Mouse (Mus musculus) forebrain, embryonic 13.5 days (tissue): Measurements from ENCODE around the gene Chad. TPM values are rescaled to one million over a fixed set of nuclear protein-coding genes. Genes with fewer than 3 reads are reported as not detected.
A peak's percentile ranks its signal among the peaks of the same experiment; 100 is the strongest.

Source experiments
- ATAC-seq: fragments of 200-750 bp; cut with Nextera tagmentation; 2 replicates; pipeline ENCODE4 v1.8.0; 2017
- H3K27ac ChIP-seq: fragments of 300-500 bp; sonication (generic); 2 replicates; pipeline ENCODE4 v1.5.1; 2015; ENCODE audit warnings: inconsistent platforms, mild to moderate bottlenecking, moderate library complexity
- H3K27me3 ChIP-seq: fragments of 300-500 bp; sonication (generic); 2 replicates; pipeline ENCODE4 v1.6.1; 2015; ENCODE audit warnings: mild to moderate bottlenecking, inconsistent platforms
- H3K36me3 ChIP-seq: fragments of 300-500 bp; sonication (generic); 2 replicates; pipeline ENCODE4 v1.6.1; 2015; ENCODE audit warnings: mild to moderate bottlenecking, inconsistent platforms; ENCODE audit not compliant: poor library complexity, severe bottlenecking
- H3K4me1 ChIP-seq: fragments of 300-500 bp; sonication (generic); 2 replicates; pipeline ENCODE4 v1.6.1; 2015; ENCODE audit warnings: inconsistent platforms
- H3K4me2 ChIP-seq: fragments of 300-500 bp; sonication (generic); 2 replicates; pipeline ENCODE4 v1.6.1; 2015; ENCODE audit warnings: inconsistent platforms, mild to moderate bottlenecking, moderate library complexity
- H3K4me3 ChIP-seq: fragments of 300-500 bp; sonication (generic); 2 replicates; pipeline ENCODE4 v1.5.1; 2015; ENCODE audit warnings: mild to moderate bottlenecking, inconsistent platforms
- H3K9ac ChIP-seq: fragments of 300-500 bp; sonication (generic); 2 replicates; pipeline ENCODE4 v1.6.1; 2015; ENCODE audit warnings: mild to moderate bottlenecking, inconsistent platforms
- H3K9me3 ChIP-seq: fragments of 300-500 bp; sonication (generic); replicated peaks from 2 replicates; pipeline ENCODE4 v1.6.1; 2016; ENCODE audit warnings: inconsistent platforms
- WGBS: fragments of 180-500 bp; shearing (Covaris S2); methylation state at CpG from one replicate; pipeline ENCODE4 v1.1.7; 2015; 5-methylcytosine and 5-hydroxymethylcytosine counted together
- polyA plus RNA-seq: library from polyadenylated mRNA; unstranded; fragments of >200 nt; fragmentation: Nextera tagmentation; extraction: Ambion mirVana; gene quantifications from 2 replicates; pipeline ENCODE4 v1.2.1, GENCODE M21; 2015

Chad gene
- polyA plus RNA-seq, 1 experiment from 2014 or later, result 0.19 TPM

DNA sequence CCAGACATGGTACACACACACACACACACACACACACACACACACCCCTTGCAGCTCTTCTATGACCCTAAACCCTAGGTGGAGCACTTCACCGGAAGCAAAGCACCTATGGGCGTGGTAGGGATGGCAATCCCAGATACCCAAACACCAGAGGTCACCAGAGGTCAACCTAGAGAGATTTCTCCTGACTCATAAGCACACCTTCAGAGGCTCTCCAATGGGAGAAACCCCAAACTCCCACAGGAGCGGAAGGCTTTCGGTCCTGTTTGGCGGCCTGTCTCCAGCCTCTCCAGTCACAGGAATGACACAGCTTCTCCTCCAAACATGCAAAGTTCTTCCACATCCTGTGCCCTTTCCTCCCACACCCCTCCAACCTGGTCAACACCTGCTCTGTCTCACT is 18.5 kb upstream of the Chad start:
- Histone ChIP-seq H3K36me3 (0 out of 2 replicates have a peak, but pooled peaks cover 8% of the 10 kb centered on the region), H3K4me2 (no peak overlapping the region), H3K4me3 (no peak overlapping the region), H3K4me1 (peaks cover 16% of the 10 kb centered on the region), H3K27me3 (no peaks in the 10 kb centered on the region), H3K9me3 (no peaks in the 10 kb centered on the region), H3K9ac (no peak overlapping the region), H3K27ac (no peak overlapping the region)
- no peak for ATAC-seq
- WGBS, result 94% methylated on average over 5 of the region's 5 CpGs

GRCm38 (mm10) chr11:94547271-94547670 is 17.6 kb upstream of the Chad start:
- H3K9ac ChIP-seq, result no peak overlapping the region
- peaks cover 16% of the 10 kb centered on the region for H3K4me1 ChIP-seq
- H3K4me2 ChIP-seq, result no peak overlapping the region
- H3K4me3 ChIP-seq, result no peak overlapping the region
- no peaks in the 10 kb centered on the region for H3K9me3 ChIP-seq
- 90% methylated on average over 6 of the region's 6 CpGs for WGBS
- no peak overlapping the region for H3K27ac ChIP-seq
- H3K36me3 ChIP-seq, result 0 out of 2 replicates have a peak, but pooled peaks cover 8% of the 10 kb centered on the region
- no peaks in the 10 kb centered on the region for H3K27me3 ChIP-seq
- no peak for ATAC-seq

DNA sequence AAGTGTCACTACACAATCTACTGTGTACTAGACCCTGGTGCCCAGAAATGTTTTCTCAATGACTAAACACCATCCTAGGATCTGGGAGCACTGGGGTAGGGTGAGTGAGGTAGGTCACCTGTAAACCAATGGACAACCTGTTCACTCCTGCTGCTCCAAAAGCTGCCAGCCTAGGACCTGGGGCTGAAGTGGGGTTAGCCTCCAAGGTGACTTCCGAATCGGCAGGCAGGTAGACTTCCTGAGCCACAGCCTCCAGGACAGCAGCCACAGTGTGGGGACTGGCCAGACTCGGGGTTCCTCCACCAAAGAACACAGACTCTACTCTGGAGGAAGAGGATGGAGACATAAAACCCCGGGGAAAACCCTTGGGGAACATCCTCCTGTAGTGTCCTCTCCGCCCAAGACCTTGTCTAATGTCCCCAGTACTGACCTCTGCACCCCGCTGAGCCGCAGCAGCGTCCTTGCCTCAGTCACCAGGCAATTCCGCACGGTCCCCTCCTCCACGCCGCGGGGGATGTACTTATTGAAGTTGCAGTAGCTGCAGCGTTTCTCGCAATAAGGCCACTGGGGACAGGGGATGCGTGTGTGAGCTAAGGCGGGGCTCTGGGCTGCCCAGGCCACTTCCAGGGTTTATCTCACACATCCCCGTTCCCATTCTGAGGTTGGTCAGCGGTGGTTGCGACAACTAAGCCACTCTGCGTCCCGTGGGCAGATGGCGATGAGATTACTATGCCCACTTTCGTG is 16.6 kb upstream of the Chad start:
- Histone ChIP-seq H3K4me1 (peaks cover 16% of the 10 kb centered on the region), H3K4me2 (peak overlapping the region; percentile 85), H3K36me3 (0 out of 2 replicates have a peak, but pooled peaks cover 2% of the 10 kb centered on the region), H3K4me3 (peak overlapping the region; percentile 64), H3K27me3 (no peaks in the 10 kb centered on the region), H3K9ac (peak overlapping the region; percentile 71), H3K27ac (peak overlapping the region; percentile 82; the same call in 1 of the 2 replicates), H3K9me3 (no peaks in the 10 kb centered on the region)
- 16% methylated on average over 24 of the region's 24 CpGs for WGBS
- ATAC-seq, result peak; percentile 19; the same call in 1 of the 2 replicates

- peak within 1 kb of the TSS; percentile 85 for H3K4me2 ChIP-seq
- peak within 1 kb of the TSS; percentile 64 for H3K4me3 ChIP-seq
- no peaks in the 10 kb centered on the region for H3K27me3 ChIP-seq
- no peaks in the 10 kb centered on the region for H3K36me3 ChIP-seq
- peak within 1 kb of the TSS; percentile 71 for H3K9ac ChIP-seq
- 5% methylated on average over 48 of the region's 49 CpGs for WGBS
- peaks cover 16% of the 10 kb centered on the region for H3K4me1 ChIP-seq
- H3K27ac ChIP-seq, result peak within 1 kb of the TSS; percentile 82
- peak; percentile 92 for ATAC-seq
- H3K9me3 ChIP-seq, result no peaks in the 10 kb centered on the region
Observed at GRCm38 (mm10) chr11:94548888-94549690, 15.8 kb upstream of the Chad start, which contains the start of gene Rsad1. Gene Rsad1, minus strand, starts transcription at chr11:94549255.

DNA sequence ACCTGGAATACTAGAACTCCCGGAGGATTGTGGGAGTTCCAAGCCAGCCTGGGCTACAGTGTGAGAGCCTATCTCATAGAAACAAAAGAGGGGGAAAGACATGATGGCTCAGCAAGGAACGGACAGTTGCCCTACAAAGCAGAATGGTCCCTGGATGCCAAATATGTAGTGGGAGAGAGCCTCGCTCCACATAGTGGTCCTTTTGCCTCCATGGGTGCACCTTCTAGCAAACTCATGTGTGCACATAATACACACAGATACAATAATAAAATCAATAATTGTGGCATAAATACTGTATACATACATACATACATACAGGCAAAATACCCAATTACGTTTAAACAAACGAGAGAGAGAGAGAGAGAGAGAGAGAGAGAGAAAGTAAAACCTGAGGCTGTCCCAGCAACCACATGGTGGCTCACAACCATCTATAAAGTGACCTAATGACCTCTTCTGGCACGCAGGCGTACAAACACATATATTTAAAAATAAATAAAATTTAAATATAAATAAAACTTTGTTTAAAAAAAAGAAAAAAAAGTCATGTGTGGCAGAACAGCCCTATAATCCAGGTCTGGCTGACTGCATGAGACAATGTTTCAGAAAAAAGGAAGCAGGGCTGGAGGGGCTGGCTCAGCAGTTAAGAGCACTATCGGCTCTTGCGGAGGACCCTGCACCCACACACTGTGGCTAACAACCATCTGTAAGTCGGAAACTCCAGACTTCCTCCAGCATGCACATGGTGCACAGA is 15.0 kb upstream of the Chad start:
- Histone ChIP-seq H3K4me2 (no peak overlapping the region), H3K27me3 (no peaks in the 10 kb centered on the region), H3K4me3 (no peak overlapping the region), H3K9me3 (no peaks in the 10 kb centered on the region), H3K27ac (no peak overlapping the region), H3K4me1 (peaks cover 9% of the 10 kb centered on the region), H3K36me3 (no peaks in the 10 kb centered on the region), H3K9ac (no peak overlapping the region)
- 85% methylated on average over 10 of the region's 10 CpGs for WGBS
- 0 out of 2 replicates have a peak, but pooled peaks have one; percentile 2 for ATAC-seq

DNA sequence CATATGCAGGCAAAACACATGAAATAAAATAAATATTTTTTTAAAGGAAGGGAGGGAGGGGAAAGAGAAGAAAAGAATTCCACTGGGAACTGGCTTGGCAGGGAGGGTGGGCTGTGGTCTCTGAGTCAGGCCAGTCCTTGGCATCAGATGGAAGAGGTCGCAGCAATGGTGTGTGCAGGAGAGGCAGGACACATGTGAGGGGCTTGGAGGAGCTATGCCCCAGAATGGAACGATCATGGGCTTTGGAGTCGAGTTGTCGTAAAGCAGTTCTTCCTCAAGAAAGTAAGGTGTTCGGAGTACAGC is 14.5 kb upstream of the Chad start:
- Histone ChIP-seq H3K27me3 (no peaks in the 10 kb centered on the region), H3K4me1 (peaks cover 9% of the 10 kb centered on the region), H3K9me3 (no peaks in the 10 kb centered on the region), H3K9ac (no peak overlapping the region), H3K4me2 (no peak overlapping the region), H3K4me3 (no peak overlapping the region), H3K27ac (no peak overlapping the region), H3K36me3 (no peaks in the 10 kb centered on the region)
- ATAC-seq, result no peak
- WGBS, result 92% methylated on average over 5 of the region's 5 CpGs

DNA sequence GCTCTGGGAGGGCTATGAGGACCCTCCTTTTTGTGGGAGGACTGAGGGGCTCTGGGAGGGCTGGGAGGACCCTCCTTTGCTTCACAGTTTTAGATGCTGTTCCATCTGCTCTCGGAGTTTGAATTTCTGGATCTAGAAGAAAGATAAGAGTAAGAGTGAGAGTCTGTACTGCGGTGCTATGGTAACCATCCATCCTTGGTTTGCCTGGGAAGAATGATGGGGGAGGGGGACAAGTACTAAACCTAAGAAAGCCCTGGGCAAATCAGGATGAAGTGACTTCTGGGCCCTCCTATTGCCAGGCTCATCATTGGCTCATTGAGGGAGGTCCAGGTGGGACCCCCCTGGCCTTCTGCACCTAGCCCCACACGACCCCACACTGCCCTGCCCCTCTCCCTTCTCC is 6.6 kb upstream of the Chad start:
- Histone ChIP-seq H3K27me3 (no peaks in the 10 kb centered on the region), H3K9me3 (no peaks in the 10 kb centered on the region), H3K9ac (no peak overlapping the region), H3K4me1 (no peaks in the 10 kb centered on the region), H3K27ac (no peak overlapping the region), H3K4me3 (no peak overlapping the region), H3K4me2 (no peak overlapping the region), H3K36me3 (no peaks in the 10 kb centered on the region)
- ATAC-seq, result no peak
- 77% methylated on average over 3 of the region's 3 CpGs for WGBS

- H3K4me3 ChIP-seq, result no peak overlapping the region
- no peak overlapping the region for H3K9ac ChIP-seq
- H3K9me3 ChIP-seq, result no peaks in the 10 kb centered on the region
- ATAC-seq, result no peak
- H3K36me3 ChIP-seq, result no peaks in the 10 kb centered on the region
- H3K27ac ChIP-seq, result no peak overlapping the region
- H3K4me1 ChIP-seq, result peaks cover 14% of the 10 kb centered on the region
- WGBS, result 94% methylated on average over 5 of the region's 5 CpGs
- H3K4me2 ChIP-seq, result no peak overlapping the region
- H3K27me3 ChIP-seq, result peaks cover 26% of the 10 kb centered on the region
Observed at GRCm38 (mm10) chr11:94563383-94563782, 1.5 kb upstream of the Chad start.

DNA sequence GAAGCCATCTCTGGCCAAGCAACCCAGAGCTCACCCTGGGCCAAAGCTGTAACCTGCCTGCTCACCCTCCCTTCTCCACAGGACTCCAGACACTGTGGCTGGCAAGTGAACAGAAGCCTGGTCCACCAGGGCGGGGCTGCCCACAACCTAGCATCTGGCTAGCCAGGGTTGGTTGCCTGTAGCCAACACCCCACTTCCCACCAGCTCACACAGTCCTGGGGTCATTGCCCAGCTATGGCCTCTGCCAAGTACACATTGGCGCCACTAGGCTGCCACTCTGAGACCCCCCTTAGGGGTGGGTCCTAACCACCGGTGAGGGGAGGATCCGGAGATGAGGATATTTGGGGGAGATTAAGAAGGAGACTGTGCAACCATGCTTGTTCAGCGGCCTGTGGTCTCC is 1.0 kb upstream of the Chad start:
- Histone ChIP-seq H3K9ac (no peak overlapping the region), H3K4me3 (no peak overlapping the region), H3K36me3 (no peaks in the 10 kb centered on the region), H3K4me1 (peaks cover 14% of the 10 kb centered on the region), H3K4me2 (peak overlapping the region; percentile 61), H3K9me3 (no peaks in the 10 kb centered on the region), H3K27ac (no peak overlapping the region), H3K27me3 (peaks cover 26% of the 10 kb centered on the region)
- WGBS, result 48% methylated on average over 5 of the region's 5 CpGs
- no peak for ATAC-seq

- ATAC-seq, result no peak
- peak overlapping the region; percentile 37; the same call in 1 of the 2 replicates for H3K9ac ChIP-seq
- H3K36me3 ChIP-seq, result 0 out of 2 replicates have a peak, but pooled peaks cover 3% of the 10 kb centered on the region
- H3K27ac ChIP-seq, result no peak overlapping the region
- H3K9me3 ChIP-seq, result no peaks in the 10 kb centered on the region
- H3K4me3 ChIP-seq, result peak overlapping the region; percentile 23
- H3K4me2 ChIP-seq, result peak overlapping the region; percentile 61
- peaks cover 26% of the 10 kb centered on the region for H3K27me3 ChIP-seq
- peaks cover 14% of the 10 kb centered on the region for H3K4me1 ChIP-seq
- WGBS, result 6% methylated on average over 16 of the region's 16 CpGs
Observed at GRCm38 (mm10) chr11:94565151-94565479, 268 bp downstream of the Chad start.

- Histone ChIP-seq H3K27me3 (peaks cover 26% of the 10 kb centered on the region), H3K36me3 (0 out of 2 replicates have a peak, but pooled peaks cover 3% of the 10 kb centered on the region), H3K9me3 (no peaks in the 10 kb centered on the region), H3K4me3 (no peak overlapping the region), H3K4me2 (no peak overlapping the region), H3K27ac (no peak overlapping the region), H3K9ac (no peak overlapping the region), H3K4me1 (peaks cover 14% of the 10 kb centered on the region)
- ATAC-seq, result no peak
- 83% methylated on average over 6 of the region's 6 CpGs for WGBS
Observed at GRCm38 (mm10) chr11:94566534-94566933, 1.7 kb downstream of the Chad start.

- no peaks in the 10 kb centered on the region for H3K9me3 ChIP-seq
Observed at GRCm38 (mm10) chr11:94567326-94567725, 2.5 kb downstream of the Chad start.

More at GRCm38 (mm10) chr11:94567326-94567725, 2.5 kb downstream of the Chad start:
- H3K9ac ChIP-seq, result no peak overlapping the region
- 92% methylated on average over 7 of the region's 7 CpGs for WGBS
- peaks cover 26% of the 10 kb centered on the region for H3K27me3 ChIP-seq
- H3K4me3 ChIP-seq, result no peak overlapping the region
- H3K4me1 ChIP-seq, result peaks cover 14% of the 10 kb centered on the region
- H3K4me2 ChIP-seq, result no peak overlapping the region
- H3K27ac ChIP-seq, result no peak overlapping the region
- ATAC-seq, result no peak
- 0 out of 2 replicates have a peak, but pooled peaks cover 3% of the 10 kb centered on the region for H3K36me3 ChIP-seq
